Mouse (Mus musculus) brown adipose tissue, adult 24 weeks (tissue): ENCODE results near the gene Olfr90. TPM values are rescaled to one million over a fixed set of nuclear protein-coding genes. Genes with fewer than 3 reads are reported as not detected.

Experiments used
- H3K27ac ChIP-seq: fragments of 200-500 bp; replicated peaks from 2 replicates; pipeline ENCODE4 v1.5.1; 2012; ENCODE audit warnings: low read depth, mild to moderate bottlenecking, low read length
- H3K4me1 ChIP-seq: fragments of 200-500 bp; 2 replicates; pipeline ENCODE4 v1.6.1; 2012; ENCODE audit warnings: low read length, mixed read lengths; ENCODE audit not compliant: control insufficient read depth, insufficient read depth, insufficient read length
- H3K4me3 ChIP-seq: fragments of 200-500 bp; 2 replicates; pipeline ENCODE4 v1.5.1; 2012; ENCODE audit warnings: low read depth, mild to moderate bottlenecking, low read length, moderate library complexity; ENCODE audit not compliant: insufficient read depth
- polyA plus RNA-seq: library from polyadenylated mRNA; stranded (reverse); fragments of >200 nt; gene quantifications from 2 replicates; pipeline ENCODE4 v1.2.4, GENCODE M21; 2012; ENCODE audit not compliant: missing spikeins, insufficient read depth, insufficient read length

Gene Olfr90
- polyA plus RNA-seq, 1 experiment, result not detected

DNA sequence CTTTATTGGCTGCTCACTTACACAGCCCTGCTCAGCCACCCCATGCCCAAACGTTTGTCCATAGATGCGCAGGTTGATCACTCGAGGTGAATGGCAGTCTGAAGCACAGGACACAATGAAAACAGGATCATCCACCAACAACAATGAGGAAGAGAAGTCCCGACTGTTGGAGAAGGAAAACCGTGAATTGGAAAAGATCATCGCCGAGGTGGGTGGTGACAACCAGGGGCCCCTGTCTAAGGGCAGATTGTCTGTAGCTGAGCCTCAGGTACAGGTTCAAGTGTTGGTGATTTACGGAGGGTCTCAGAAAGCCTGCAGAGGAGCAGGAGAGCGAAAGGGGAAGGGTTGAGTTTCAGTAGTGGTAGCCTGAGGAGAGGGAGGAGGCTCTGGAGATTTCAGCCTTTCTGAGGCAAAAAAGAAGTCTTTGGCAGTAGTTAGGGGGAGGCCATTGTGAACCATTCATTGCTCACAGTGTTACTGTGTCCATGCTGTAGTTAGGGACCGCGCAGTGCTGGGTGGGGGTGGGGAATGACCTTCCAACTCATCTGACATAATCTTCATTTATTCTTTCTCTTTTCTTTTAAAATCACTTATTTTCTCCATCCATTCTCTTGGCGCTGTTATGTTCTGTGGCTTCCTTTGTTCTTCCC is 16.1 kb downstream of the Olfr90 start:
- no peak overlapping the region for H3K4me3 ChIP-seq
- no peak overlapping the region for H3K27ac ChIP-seq
- no peaks in the 10 kb centered on the region for H3K4me1 ChIP-seq

DNA sequence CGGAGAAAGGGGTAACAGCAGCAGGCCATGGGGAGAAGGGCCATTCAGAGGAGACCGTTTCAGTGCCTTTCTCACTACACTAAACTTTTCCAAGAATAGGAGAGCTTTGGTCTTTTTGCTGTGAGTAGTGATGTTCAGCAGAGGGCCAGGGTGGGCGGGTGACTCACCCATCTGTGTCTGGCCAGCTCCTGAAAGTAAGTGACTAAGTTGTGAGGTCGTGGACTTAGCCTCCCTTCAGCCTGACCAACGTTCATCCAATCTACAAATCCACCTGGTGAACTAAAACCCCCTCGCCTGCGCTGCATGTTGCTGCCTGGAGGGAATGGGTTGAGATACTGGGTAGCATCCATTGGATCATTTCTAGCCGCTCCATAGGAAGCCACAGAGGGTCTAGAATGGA is 18.2 kb downstream of the Olfr90 start:
- Histone ChIP-seq H3K4me3 (no peak overlapping the region), H3K4me1 (no peaks in the 10 kb centered on the region), H3K27ac (no peak overlapping the region)

DNA sequence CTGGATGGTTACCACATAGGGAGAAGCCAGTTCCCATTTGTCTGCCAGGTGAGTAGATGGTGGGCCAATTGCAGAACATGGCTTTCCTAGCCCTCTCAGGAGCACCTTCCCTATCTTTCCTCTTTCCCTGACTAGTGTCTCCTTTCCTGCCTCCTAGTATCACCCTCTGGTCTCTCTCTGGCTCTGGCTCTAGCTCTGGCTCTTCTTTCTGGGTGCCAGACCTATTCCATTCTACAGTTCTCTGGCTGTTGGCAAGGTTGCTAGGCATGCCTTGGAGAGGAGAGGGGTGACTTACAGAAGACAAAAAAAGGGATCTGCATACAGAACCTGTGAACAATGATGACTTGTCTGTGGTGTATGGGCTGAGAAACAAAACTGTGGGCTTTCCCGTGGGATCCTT is 20.4 kb downstream of the Olfr90 start:
- Histone ChIP-seq H3K4me3 (no peak overlapping the region), H3K4me1 (no peaks in the 10 kb centered on the region), H3K27ac (no peak overlapping the region)

- Histone ChIP-seq H3K4me1 (no peaks in the 10 kb centered on the region), H3K27ac (no peak overlapping the region), H3K4me3 (no peak overlapping the region)
Observed at GRCm38 (mm10) chr17:37065993-37066392, 22.3 kb downstream of the Olfr90 start.

GRCm38 (mm10) chr17:37063686-37064495 is 24.4 kb downstream of the Olfr90 start:
- no peak overlapping the region for H3K4me3 ChIP-seq
- no peak overlapping the region for H3K27ac ChIP-seq

DNA sequence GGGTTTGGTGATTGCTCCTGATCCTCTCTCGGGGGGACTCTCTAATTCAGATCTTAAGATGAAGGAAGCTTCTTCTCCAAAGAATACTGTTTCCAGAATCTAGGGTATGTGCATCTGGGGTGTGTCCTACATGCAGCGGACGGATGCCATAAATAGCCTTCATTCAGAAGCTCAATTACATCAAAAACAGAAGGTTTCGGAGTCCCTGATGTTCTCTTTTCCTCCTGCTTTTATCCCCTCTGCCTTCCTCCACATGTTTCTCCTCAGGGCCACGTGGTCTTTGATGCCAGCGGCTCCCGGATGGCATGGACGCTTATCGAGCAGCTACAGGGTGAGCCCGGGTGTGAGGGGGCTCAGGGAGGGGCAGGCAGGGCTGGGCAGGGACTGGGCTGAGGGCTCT is 25.2 kb downstream of the Olfr90 start:
- no peak overlapping the region for H3K27ac ChIP-seq
- H3K4me3 ChIP-seq, result no peak overlapping the region
- H3K4me1 ChIP-seq, result no peaks in the 10 kb centered on the region

More at GRCm38 (mm10) chr17:37063686-37064495, 24.4 kb downstream of the Olfr90 start:
- H3K4me1 ChIP-seq, result no peaks in the 10 kb centered on the region

- H3K27ac ChIP-seq, result no peak overlapping the region
- H3K4me3 ChIP-seq, result no peak overlapping the region
- no peaks in the 10 kb centered on the region for H3K4me1 ChIP-seq
Observed at GRCm38 (mm10) chr17:37062101-37062641, 26.1 kb downstream of the Olfr90 start.

DNA sequence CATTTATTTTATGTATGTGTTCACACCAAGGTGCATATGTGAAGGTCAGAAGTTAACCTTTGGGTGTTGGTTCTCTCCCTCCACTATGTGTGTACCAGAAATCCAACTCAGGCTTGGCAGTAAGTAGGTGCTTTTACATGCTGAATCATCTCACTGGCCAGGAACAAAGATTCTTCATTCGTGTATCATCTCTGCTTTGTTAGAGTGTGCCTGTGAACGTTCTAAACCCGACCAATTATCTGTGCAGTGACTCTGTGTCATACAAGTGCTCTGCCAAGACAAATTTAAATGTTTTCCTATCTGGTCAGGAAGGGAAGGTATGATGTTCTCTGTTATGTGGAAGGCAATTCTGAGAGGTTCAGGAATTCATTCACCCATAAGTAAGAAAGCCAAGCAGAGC is 26.9 kb downstream of the Olfr90 start:
- H3K4me1 ChIP-seq, result no peaks in the 10 kb centered on the region
- no peak overlapping the region for H3K4me3 ChIP-seq
- H3K27ac ChIP-seq, result no peak overlapping the region

DNA sequence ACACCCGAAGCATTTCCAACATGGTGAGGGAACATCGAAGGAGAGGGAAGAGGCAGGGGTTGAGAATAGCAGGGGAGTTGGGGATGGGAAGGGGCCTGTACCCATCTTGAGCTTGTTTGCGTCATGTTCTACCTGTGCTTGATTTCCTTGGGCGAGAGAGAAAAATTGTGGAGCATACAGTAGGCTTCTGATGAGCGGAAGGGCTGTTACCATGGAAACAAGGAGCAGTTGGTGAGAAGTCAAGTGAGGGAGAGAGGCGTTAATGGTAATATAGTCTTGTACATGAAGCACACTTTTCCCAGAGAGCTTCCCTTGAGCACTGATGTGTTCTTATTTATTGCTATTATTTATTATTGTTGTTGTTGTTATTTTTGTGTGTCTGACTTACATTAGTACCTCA is 31.3 kb downstream of the Olfr90 start:
- no peak overlapping the region for H3K27ac ChIP-seq
- no peaks in the 10 kb centered on the region for H3K4me1 ChIP-seq
- no peak overlapping the region for H3K4me3 ChIP-seq

- H3K4me1 ChIP-seq, result peaks cover 1% of the 10 kb centered on the region; the same call in 1 of the 2 replicates
- no peak overlapping the region for H3K4me3 ChIP-seq
- no peak overlapping the region for H3K27ac ChIP-seq
Observed at GRCm38 (mm10) chr17:37051745-37052144, 36.6 kb downstream of the Olfr90 start.

DNA sequence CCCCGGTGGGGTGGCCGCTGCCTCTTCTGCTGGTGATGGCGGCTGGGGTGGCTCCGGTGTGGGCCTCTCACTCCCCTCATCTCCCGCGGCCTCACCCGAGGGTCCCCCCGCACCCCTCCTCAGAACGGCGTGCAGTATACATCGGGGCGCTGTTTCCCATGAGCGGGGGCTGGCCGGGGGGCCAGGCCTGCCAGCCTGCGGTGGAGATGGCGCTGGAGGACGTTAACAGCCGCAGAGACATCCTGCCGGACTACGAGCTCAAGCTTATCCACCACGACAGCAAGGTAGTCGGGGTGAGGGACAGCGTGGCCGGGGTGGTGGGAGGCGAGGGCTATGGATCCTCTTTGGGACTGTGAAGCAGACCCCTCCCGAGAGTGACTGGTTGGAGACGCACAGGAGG is 37.4 kb downstream of the Olfr90 start:
- Histone ChIP-seq H3K4me3 (no peak overlapping the region), H3K27ac (no peak overlapping the region), H3K4me1 (peaks cover 2% of the 10 kb centered on the region; the same call in 1 of the 2 replicates)

DNA sequence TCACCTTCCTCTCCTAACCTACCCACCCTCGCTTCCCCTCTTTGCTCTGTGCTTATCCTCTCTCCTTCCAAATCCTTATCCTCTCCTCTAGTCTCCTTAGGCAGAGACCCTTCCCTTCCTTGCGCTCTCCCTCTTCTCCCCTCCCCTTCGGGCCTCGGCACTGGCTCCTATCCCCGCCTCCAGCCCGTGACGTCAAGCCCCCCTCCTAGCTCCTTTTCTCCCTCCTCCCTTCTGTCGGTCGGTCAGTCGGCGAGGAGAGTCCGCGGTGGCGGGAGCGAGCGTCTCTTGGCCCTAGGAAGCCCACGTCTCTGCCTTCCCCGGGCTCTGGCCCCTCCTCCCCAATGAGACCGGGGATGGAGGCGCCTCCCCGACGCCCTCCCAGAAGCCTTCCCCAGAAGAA is 37.9 kb downstream of the Olfr90 start:
- H3K27ac ChIP-seq, result no peak overlapping the region
- peak overlapping the region; percentile 36 for H3K4me3 ChIP-seq
- H3K4me1 ChIP-seq, result peaks cover 2% of the 10 kb centered on the region

DNA sequence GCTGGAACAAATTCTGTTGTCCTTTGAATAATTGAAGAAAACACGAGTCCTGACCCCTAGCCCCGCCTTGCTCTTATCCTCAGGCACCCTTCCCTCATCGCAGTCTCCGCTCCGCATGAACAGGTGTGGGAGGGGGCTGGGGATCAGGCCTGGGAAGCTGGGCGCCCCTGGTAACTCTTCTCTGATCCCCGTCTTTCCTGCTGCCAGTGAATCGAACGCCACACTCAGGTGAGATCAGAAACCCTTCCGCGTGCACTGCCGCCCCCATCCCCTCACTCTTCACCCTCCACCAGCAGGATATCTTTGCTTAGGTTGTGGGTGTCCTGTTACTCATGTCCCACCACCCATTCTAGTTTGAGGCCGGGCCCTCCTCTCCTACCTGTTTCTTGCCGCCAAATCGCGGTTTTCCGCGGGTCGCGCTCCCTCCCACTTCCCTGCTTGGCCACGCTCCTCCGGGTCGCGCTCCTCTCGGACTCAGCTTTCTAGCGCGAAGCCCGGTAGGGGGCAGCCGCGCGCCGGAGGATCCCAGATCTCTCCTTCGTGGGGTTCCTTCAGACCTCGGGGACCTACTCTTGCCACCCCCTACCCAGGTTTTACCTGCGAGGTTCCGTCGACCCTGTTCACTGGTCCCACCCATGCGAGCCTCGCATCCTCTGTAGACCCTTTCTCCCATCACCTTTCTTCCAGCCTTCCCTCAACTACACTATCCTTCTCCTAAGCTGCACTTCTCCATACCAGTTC is 38.6 kb downstream of the Olfr90 start:
- Histone ChIP-seq H3K27ac (no peak overlapping the region), H3K4me3 (peak overlapping the region; percentile 36), H3K4me1 (peaks cover 2% of the 10 kb centered on the region)

GRCm38 (mm10) chr17:37048383-37048782 is 39.9 kb downstream of the Olfr90 start:
- peaks cover 2% of the 10 kb centered on the region for H3K4me1 ChIP-seq
- no peak overlapping the region for H3K4me3 ChIP-seq
- H3K27ac ChIP-seq, result no peak overlapping the region

DNA sequence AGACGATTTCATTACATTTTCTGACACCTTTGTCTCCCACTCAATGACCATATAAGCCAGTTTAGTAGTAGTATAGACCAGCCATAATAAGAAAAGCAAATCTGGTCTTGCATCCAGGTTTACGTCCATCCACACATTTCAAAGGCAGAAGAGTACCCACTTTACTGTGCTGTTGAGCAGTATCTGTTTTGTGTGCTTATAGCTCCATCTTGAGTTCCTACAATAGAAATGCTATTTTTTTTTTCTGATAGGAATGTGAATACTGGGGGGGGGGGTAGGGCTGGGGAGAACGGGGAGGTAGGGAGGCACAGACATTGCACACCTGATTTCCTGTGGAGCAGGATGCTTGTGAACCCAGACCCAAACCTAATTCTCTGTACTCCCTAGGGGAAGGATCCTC is 40.3 kb downstream of the Olfr90 start:
- Histone ChIP-seq H3K4me3 (no peak overlapping the region), H3K27ac (no peak overlapping the region), H3K4me1 (peaks cover 2% of the 10 kb centered on the region)
